Mouse (Mus musculus): ENCODE data around the gene Hoga1. TPM values are rescaled to one million over a fixed set of nuclear protein-coding genes. Genes with fewer than 3 reads are reported as not detected.
A peak's percentile ranks its signal among the peaks of the same experiment; 100 is the strongest.

Hoga1 gene
- 1.6 and 1.8 TPM in 2 replicates for polyA plus RNA-seq (2015; fragmentation: Nextera tagmentation; extraction: Ambion mirVana)

GRCm38 (mm10) chr19:42045269-42046102 lies at the start of gene Hoga1:
Hoga1 (plus strand) TSS chr19:42045610.
- ATAC-seq (ENCODE audit: low FRiP score, low read depth) = peak; percentile 84
- Histone ChIP-seq H3K4me1 (replicated peaks) (no peaks in the 10 kb centered on the region), H3K36me3 (no peaks in the 10 kb centered on the region), H3K27ac (replicated peaks) (no peak within 1 kb of the TSS), H3K27me3 (0 out of 2 replicates have a peak, but pooled peaks cover 4% of the 10 kb centered on the region), H3K4me3 (peak within 1 kb of the TSS; percentile 28), H3K9me3 (no peaks in the 10 kb centered on the region), H3K9ac (no peak within 1 kb of the TSS), H3K4me2 (peak within 1 kb of the TSS; percentile 51)
- WGBS = 28% methylated on average over 23 of the region's 23 CpGs

GRCm38 (mm10) chr19:41997090-41997489 lies 48.3 kb upstream of the Hoga1 start:
- no peaks in the 10 kb centered on the region for H3K36me3 ChIP-seq
- no peak for ATAC-seq (ENCODE audit: low FRiP score, low read depth)
- no peak overlapping the region for H3K9ac ChIP-seq
- H3K9me3 ChIP-seq = no peaks in the 10 kb centered on the region
- H3K27me3 ChIP-seq = no peaks in the 10 kb centered on the region
- WGBS = 92% methylated on average over 10 of the region's 10 CpGs
- no peak overlapping the region for H3K4me2 ChIP-seq
- H3K4me1 ChIP-seq (replicated peaks) = peaks cover 4% of the 10 kb centered on the region
- H3K27ac ChIP-seq (replicated peaks) = no peak overlapping the region
- H3K4me3 ChIP-seq = no peak overlapping the region

GRCm38 (mm10) chr19:41998770-41999548 lies 46.5 kb upstream of the Hoga1 start:
- no peaks in the 10 kb centered on the region for H3K36me3 ChIP-seq
- ATAC-seq (ENCODE audit: low FRiP score, low read depth) = no peak
- WGBS = 87% methylated on average over 9 of the region's 9 CpGs

GRCm38 (mm10) chr19:41999688-42000283 lies 45.6 kb upstream of the Hoga1 start:
- Histone ChIP-seq H3K27ac (replicated peaks) (no peak overlapping the region), H3K4me1 (replicated peaks) (no peaks in the 10 kb centered on the region), H3K27me3 (no peaks in the 10 kb centered on the region), H3K4me3 (no peak overlapping the region), H3K36me3 (no peaks in the 10 kb centered on the region), H3K9ac (no peak overlapping the region), H3K9me3 (no peaks in the 10 kb centered on the region), H3K4me2 (no peak overlapping the region)
- 89% methylated on average over 4 of the region's 4 CpGs for WGBS
- no peak for ATAC-seq (ENCODE audit: low FRiP score, low read depth)

More at GRCm38 (mm10) chr19:41998770-41999548, 46.5 kb upstream of the Hoga1 start:
- Histone ChIP-seq H3K27ac (replicated peaks) (no peak overlapping the region), H3K9ac (no peak overlapping the region), H3K4me1 (replicated peaks) (no peaks in the 10 kb centered on the region), H3K27me3 (no peaks in the 10 kb centered on the region), H3K4me3 (no peak overlapping the region), H3K9me3 (no peaks in the 10 kb centered on the region), H3K4me2 (no peak overlapping the region)

- no peak overlapping the region for H3K9ac ChIP-seq
- no peak overlapping the region; the same call in 1 of the 2 replicates for H3K27ac ChIP-seq (replicated peaks)
- WGBS = 74% methylated on average over 4 of the region's 4 CpGs
- no peak overlapping the region for H3K4me2 ChIP-seq
- H3K36me3 ChIP-seq = no peaks in the 10 kb centered on the region
- no peaks in the 10 kb centered on the region for H3K4me1 ChIP-seq (replicated peaks)
- ATAC-seq (ENCODE audit: low FRiP score, low read depth) = no peak
- no peaks in the 10 kb centered on the region for H3K27me3 ChIP-seq
- no peak overlapping the region for H3K4me3 ChIP-seq
- H3K9me3 ChIP-seq = no peaks in the 10 kb centered on the region
Measured at GRCm38 (mm10) chr19:42000446-42000958, 44.9 kb upstream of the Hoga1 start.

- Histone ChIP-seq H3K27ac (replicated peaks) (no peak overlapping the region; the same call in 1 of the 2 replicates), H3K9ac (no peak overlapping the region), H3K4me3 (no peak overlapping the region), H3K4me2 (no peak overlapping the region), H3K36me3 (no peaks in the 10 kb centered on the region), H3K9me3 (no peaks in the 10 kb centered on the region), H3K27me3 (no peaks in the 10 kb centered on the region), H3K4me1 (replicated peaks) (no peaks in the 10 kb centered on the region)
- 92% methylated on average over 12 of the region's 12 CpGs for WGBS
- no peak for ATAC-seq (ENCODE audit: low FRiP score, low read depth)
Measured at GRCm38 (mm10) chr19:42001253-42001980, 44.0 kb upstream of the Hoga1 start.

- ATAC-seq (ENCODE audit: low FRiP score, low read depth) = no peak
- Histone ChIP-seq H3K36me3 (no peaks in the 10 kb centered on the region), H3K27me3 (no peaks in the 10 kb centered on the region), H3K27ac (replicated peaks) (no peak overlapping the region), H3K9ac (no peak overlapping the region), H3K4me2 (no peak overlapping the region), H3K4me1 (replicated peaks) (no peaks in the 10 kb centered on the region), H3K9me3 (no peaks in the 10 kb centered on the region), H3K4me3 (no peak overlapping the region)
- WGBS = 82% methylated on average over 6 of the region's 6 CpGs
Measured at GRCm38 (mm10) chr19:42004258-42004657, 41.2 kb upstream of the Hoga1 start.

- H3K4me3 ChIP-seq = no peak overlapping the region
- no peaks in the 10 kb centered on the region for H3K4me1 ChIP-seq (replicated peaks)
- ATAC-seq (ENCODE audit: low FRiP score, low read depth) = no peak
- H3K36me3 ChIP-seq = no peaks in the 10 kb centered on the region
- H3K27me3 ChIP-seq = no peaks in the 10 kb centered on the region
- no peak overlapping the region for H3K4me2 ChIP-seq
- no peak overlapping the region for H3K9ac ChIP-seq
- no peaks in the 10 kb centered on the region for H3K9me3 ChIP-seq
- H3K27ac ChIP-seq (replicated peaks) = no peak overlapping the region
- 87% methylated on average over 3 of the region's 3 CpGs for WGBS
Measured at GRCm38 (mm10) chr19:42005616-42006015, 39.8 kb upstream of the Hoga1 start.

GRCm38 (mm10) chr19:42006568-42006967 lies 38.8 kb upstream of the Hoga1 start:
- no peak overlapping the region for H3K9ac ChIP-seq
- H3K36me3 ChIP-seq = no peaks in the 10 kb centered on the region
- no peaks in the 10 kb centered on the region for H3K27me3 ChIP-seq
- H3K4me3 ChIP-seq = no peak overlapping the region
- WGBS = 77% methylated on average over 8 of the region's 8 CpGs
- H3K4me1 ChIP-seq (replicated peaks) = no peaks in the 10 kb centered on the region
- ATAC-seq (ENCODE audit: low FRiP score, low read depth) = no peak
- H3K27ac ChIP-seq (replicated peaks) = no peak overlapping the region
- H3K4me2 ChIP-seq = no peak overlapping the region
- no peaks in the 10 kb centered on the region for H3K9me3 ChIP-seq

GRCm38 (mm10) chr19:42008586-42008985 lies 36.8 kb upstream of the Hoga1 start:
- 64% methylated on average over 3 of the region's 3 CpGs for WGBS
- Histone ChIP-seq H3K4me3 (no peak overlapping the region), H3K4me1 (replicated peaks) (no peaks in the 10 kb centered on the region), H3K4me2 (no peak overlapping the region), H3K9ac (no peak overlapping the region), H3K27ac (replicated peaks) (no peak overlapping the region), H3K27me3 (no peaks in the 10 kb centered on the region), H3K9me3 (no peaks in the 10 kb centered on the region), H3K36me3 (no peaks in the 10 kb centered on the region)
- ATAC-seq (ENCODE audit: low FRiP score, low read depth) = no peak

GRCm38 (mm10) chr19:42009067-42009466 lies 36.3 kb upstream of the Hoga1 start:
- WGBS = 71% methylated on average over 7 of the region's 7 CpGs
- ATAC-seq (ENCODE audit: low FRiP score, low read depth) = no peak
- Histone ChIP-seq H3K9me3 (no peaks in the 10 kb centered on the region), H3K9ac (no peak overlapping the region), H3K4me2 (no peak overlapping the region), H3K27ac (replicated peaks) (no peak overlapping the region), H3K4me3 (no peak overlapping the region), H3K4me1 (replicated peaks) (no peaks in the 10 kb centered on the region), H3K36me3 (no peaks in the 10 kb centered on the region), H3K27me3 (no peaks in the 10 kb centered on the region)

Measured in hindbrain, embryonic 15.5 days (tissue).